Mouse (Mus musculus) MEL (cell line): ENCODE data around the gene Borcs5. TPM values are rescaled to one million over a fixed set of nuclear protein-coding genes. Genes with fewer than 3 reads are reported as not detected.

ENCODE experiments used
- DNase-seq: peaks from one replicate; pipeline ENCODE4 v3.0.0; 2011; ENCODE audit warnings: low read depth, low spot score
- H3K27ac ChIP-seq: 2 replicates; pipeline ENCODE4 v1.5.1; 2012; ENCODE audit warnings: low read depth, mild to moderate bottlenecking, control low read depth, low read length, moderate library complexity; ENCODE audit not compliant: control insufficient read depth
- H3K27me3 ChIP-seq, 2 experiments: fragments of 150-350 bp in 1 of 2; sonication (generic) in 1 of 2; 2 replicates each; pipeline ENCODE4 v1.6.1; 2012; ENCODE audit warnings: low read length in 2 of 2, mild to moderate bottlenecking in 2 of 2, improper control_type of control experiment in 1 of 2, moderate library complexity in 1 of 2; ENCODE audit not compliant: insufficient read depth in 2 of 2, control insufficient read depth in 1 of 2
- H3K36me3 ChIP-seq, 2 experiments: 2 replicates each; pipeline ENCODE4 v1.6.1; 2012 to 2014; ENCODE audit warnings: low read length in 2 of 2, improper control_type of control experiment in 1 of 2, inconsistent platforms in 1 of 2, mild to moderate bottlenecking in 1 of 2; ENCODE audit not compliant: insufficient read depth in 2 of 2, control insufficient read depth in 1 of 2
- H3K4me1 ChIP-seq, 2 experiments: fragments of 150-350 bp in 1 of 2; sonication (generic) in 1 of 2; 2 replicates each; pipeline ENCODE4 v1.6.1; 2012; ENCODE audit warnings: low read length in 2 of 2, improper control_type of control experiment in 1 of 2, mild to moderate bottlenecking in 1 of 2; ENCODE audit not compliant: insufficient read depth in 2 of 2, control insufficient read depth in 1 of 2
- H3K4me3 ChIP-seq, 2 experiments: fragments of 150-350 bp in 1 of 2; sonication (generic) in 1 of 2; 2 replicates each; pipeline ENCODE4 v1.5.1; 2012; ENCODE audit warnings: low read depth in 2 of 2, low read length in 2 of 2, mild to moderate bottlenecking in 2 of 2, moderate library complexity in 2 of 2, control low read depth in 1 of 2, improper control_type of control experiment in 1 of 2; ENCODE audit not compliant: control insufficient read depth in 1 of 2, insufficient read depth in 1 of 2
- H3K79me2 ChIP-seq: 2 replicates; pipeline ENCODE4 v1.6.1; 2012; ENCODE audit warnings: mild to moderate bottlenecking, low read length, moderate library complexity; ENCODE audit not compliant: control insufficient read depth, poor library complexity, insufficient read depth
- H3K9ac ChIP-seq: 2 replicates; pipeline ENCODE4 v1.6.1; 2012; ENCODE audit warnings: low read depth, mild to moderate bottlenecking, control low read depth, low read length, moderate library complexity; ENCODE audit not compliant: control insufficient read depth, poor library complexity, severe bottlenecking
- H3K9me3 ChIP-seq: fragments of 150-350 bp; sonication (generic); replicated peaks from 2 replicates; pipeline ENCODE4 v1.6.1; 2012; ENCODE audit warnings: mild to moderate bottlenecking, low read length, improper control_type of control experiment, moderate library complexity; ENCODE audit not compliant: insufficient read depth
- CHD2 ChIP-seq: IDR thresholded peaks from 2 replicates; pipeline ENCODE4 v1.6.1; 2011; ENCODE audit warnings: low read length, improper control_type of control experiment
- CTCF ChIP-seq, 3 experiments: IDR thresholded peaks in 2 of 3; conservative IDR thresholded peaks in 1 of 3; 2 replicates each; pipeline ENCODE4 v1.5.1; 2011 to 2012; ENCODE audit warnings: low read length in 3 of 3, low read depth in 2 of 3, mild to moderate bottlenecking in 2 of 3, improper control_type of control experiment in 1 of 3, inconsistent platforms in 1 of 3, mixed read lengths in 1 of 3, moderate library complexity in 1 of 3; ENCODE audit not compliant: control insufficient read depth in 1 of 3, insufficient read depth in 1 of 3, poor library complexity in 1 of 3, severe bottlenecking in 1 of 3
- EP300 ChIP-seq, 2 experiments: IDR thresholded peaks; 2 replicates each; pipeline ENCODE4 v1.6.1; 2011; ENCODE audit warnings: improper control_type of control experiment in 2 of 2, low read length in 2 of 2, low read depth in 1 of 2, mild to moderate bottlenecking in 1 of 2
- HCFC1 ChIP-seq: IDR thresholded peaks from 2 replicates; pipeline ENCODE4 v1.6.1; 2012; ENCODE audit warnings: low read depth, mild to moderate bottlenecking, inconsistent platforms, low read length, improper control_type of control experiment, moderate library complexity
- JUND ChIP-seq: IDR thresholded peaks from 2 replicates; pipeline ENCODE4 v1.6.1; 2011; ENCODE audit warnings: low read depth, mild to moderate bottlenecking, improper control_type of control experiment, low read length
- MAX ChIP-seq: IDR thresholded peaks from 2 replicates; pipeline ENCODE4 v1.6.1; 2011; ENCODE audit warnings: low read length, improper control_type of control experiment
- MXI1 ChIP-seq: IDR thresholded peaks from 2 replicates; pipeline ENCODE4 v1.6.1; 2011; ENCODE audit warnings: mild to moderate bottlenecking, low read depth, low read length, improper control_type of control experiment
- MYB ChIP-seq: IDR thresholded peaks from 2 replicates; pipeline ENCODE4 v1.6.1; 2011; ENCODE audit warnings: mild to moderate bottlenecking, low read depth, low read length, improper control_type of control experiment
- MYC ChIP-seq: IDR thresholded peaks from 2 replicates; pipeline ENCODE4 v1.6.1; 2011; ENCODE audit warnings: low read depth, mild to moderate bottlenecking, low read length, improper control_type of control experiment, moderate library complexity
- POLR2A ChIP-seq, 2 experiments: IDR thresholded peaks; 2 replicates each; pipeline ENCODE4 v1.6.1; 2011 to 2012; ENCODE audit warnings: low read length in 2 of 2, mild to moderate bottlenecking in 2 of 2, control low read depth in 1 of 2, improper control_type of control experiment in 1 of 2, low read depth in 1 of 2, moderate library complexity in 1 of 2; ENCODE audit not compliant: control insufficient read depth in 1 of 2, insufficient read depth in 1 of 2, poor library complexity in 1 of 2
- POLR2AphosphoS2 ChIP-seq: IDR thresholded peaks from 2 replicates; pipeline ENCODE4 v1.6.1; 2011; ENCODE audit warnings: low read length, improper control_type of control experiment
- RAD21 ChIP-seq: IDR thresholded peaks from 2 replicates; pipeline ENCODE4 v1.6.1; 2011; ENCODE audit warnings: mild to moderate bottlenecking, low read depth, low read length, improper control_type of control experiment
- SIN3A ChIP-seq: IDR thresholded peaks from 2 replicates; pipeline ENCODE4 v1.6.1; 2012; ENCODE audit warnings: low read length, improper control_type of control experiment, inconsistent platforms
- SMC3 ChIP-seq: IDR thresholded peaks from 2 replicates; pipeline ENCODE4 v1.6.1; 2011; ENCODE audit warnings: low read depth, low read length, improper control_type of control experiment
- TAL1 ChIP-seq: IDR thresholded peaks from 2 replicates; pipeline ENCODE4 v1.6.1; 2012; ENCODE audit warnings: mild to moderate bottlenecking, inconsistent platforms, low read length, moderate library complexity, mixed read lengths
- TBP ChIP-seq: IDR thresholded peaks from 2 replicates; pipeline ENCODE4 v1.8.0; 2011; ENCODE audit warnings: low read depth, low read length, improper control_type of control experiment
- UBTF ChIP-seq: IDR thresholded peaks from 2 replicates; pipeline ENCODE4 v1.6.1; 2012; ENCODE audit warnings: low read depth, mild to moderate bottlenecking, inconsistent platforms, low read length, improper control_type of control experiment, moderate library complexity, borderline replicate concordance; ENCODE audit not compliant: insufficient read depth
- USF2 ChIP-seq, 2 experiments: IDR thresholded peaks; 2 replicates each; pipeline ENCODE4 v1.6.1; 2011 to 2012; ENCODE audit warnings: improper control_type of control experiment in 2 of 2, low read length in 2 of 2, borderline replicate concordance in 1 of 2, inconsistent platforms in 1 of 2, low read depth in 1 of 2, mild to moderate bottlenecking in 1 of 2; ENCODE audit not compliant: insufficient read depth in 1 of 2
- ZC3H11A ChIP-seq: IDR thresholded peaks from 2 replicates; pipeline ENCODE4 v1.6.1; 2012; ENCODE audit warnings: low read depth, mild to moderate bottlenecking, inconsistent platforms, low read length, improper control_type of control experiment
- polyA plus RNA-seq, 2 experiments: library from polyadenylated mRNA; stranded (reverse) in 1 of 2; unstranded in 1 of 2; fragments of >175 nt in 1 of 2; fragments of >200 nt in 1 of 2; gene quantifications; 2 replicates each; pipeline versions ENCODE4 v1.2.1 to v1.2.4; 2012; ENCODE audit warnings: low replicate concordance in 2 of 2, low read depth in 1 of 2; ENCODE audit not compliant: insufficient read length in 2 of 2, insufficient read depth in 1 of 2, missing spikeins in 1 of 2
- total RNA-seq: library from RNA; depleted of rRNA; stranded (reverse); fragments of 300-350 nt; gene quantifications from 2 replicates; pipeline ENCODE4 v1.2.3, GENCODE M21; 2012

The Borcs5 gene
- total and polyA plus RNA-seq, 3 experiments: 7.7 to 13.0 TPM; not detected in 1

GRCm38 (mm10) chr6:134620129-134620528 lies 19.2 kb upstream of the Borcs5 start:
- no peak for DNase-seq
- no peak overlapping the region for H3K27ac ChIP-seq
- no peaks in the 10 kb centered on the region for H3K79me2 ChIP-seq
- no peaks in the 10 kb centered on the region for H3K36me3 ChIP-seq
- TF ChIP-seq TAL1 (no peak), CHD2 (no peak), EP300 (IDR thresholded peaks at IDR 0.05; ENCODE audit: low read depth in 1 of 2, low read length in 2 of 2) (no peak), POLR2A (IDR thresholded peaks at IDR 0.05; ENCODE audit: control insufficient read depth in 1 of 2, insufficient read depth in 1 of 2, low read depth in 1 of 2, low read length in 2 of 2, poor library complexity in 1 of 2) (no peak), SMC3 (no peak), USF2 (IDR thresholded peaks at IDR 0.05; ENCODE audit: borderline replicate concordance in 1 of 2, insufficient read depth in 1 of 2, low read depth in 1 of 2, low read length in 2 of 2) (no peak), TBP (no peak), MXI1 (no peak), MYB (no peak), MYC (no peak), HCFC1 (no peak), ZC3H11A (no peak), POLR2AphosphoS2 (no peak)
- H3K4me3 ChIP-seq: no peak overlapping the region
- peaks cover 0 to 8% of the 10 kb centered on the region in 2 experiments; a peak in 2 of 4 replicates for H3K4me1 ChIP-seq
- no peaks in the 10 kb centered on the region; a peak in 1 of 4 replicates for H3K27me3 ChIP-seq
- no peaks in the 10 kb centered on the region for H3K9me3 ChIP-seq
- no peak overlapping the region for H3K9ac ChIP-seq

- no peaks in the 10 kb centered on the region; a peak in 2 of 4 replicates for H3K27me3 ChIP-seq
- H3K4me1 ChIP-seq: peaks cover 0 to 8% of the 10 kb centered on the region in 2 experiments; a peak in 2 of 4 replicates
- H3K36me3 ChIP-seq: no peaks in the 10 kb centered on the region
- no peaks in the 10 kb centered on the region for H3K9me3 ChIP-seq
- no peak overlapping the region for H3K4me3 ChIP-seq
- TF ChIP-seq ZC3H11A (peak; percentile 64), JUND (no peak), SMC3 (peak; percentile 84), RAD21 (peak; percentile 65), MAX (peak; percentile 42; the same call in 1 of the 2 replicates), MYC (0 out of 2 replicates have a peak, but pooled peaks have one; percentile 50), UBTF (no peak), CTCF (IDR thresholded peaks at IDR 0.05 in 2 of 3, conservative IDR thresholded peaks at IDR 0.05 in 1 of 3; ENCODE audit: control insufficient read depth in 1 of 3, insufficient read depth in 1 of 3, low read depth in 2 of 3, low read length in 3 of 3, poor library complexity in 1 of 3, severe bottlenecking in 1 of 3) (peak; percentile 68 to 89 (median 80)), SIN3A (0 out of 2 replicates have a peak, but pooled peaks have one; percentile 26)
- peak; percentile 72 for DNase-seq
- H3K27ac ChIP-seq: no peak overlapping the region
- no peak overlapping the region for H3K9ac ChIP-seq
- no peaks in the 10 kb centered on the region for H3K79me2 ChIP-seq
Measured at GRCm38 (mm10) chr6:134620846-134621551, 18.3 kb upstream of the Borcs5 start.
